Mouse (Mus musculus) cortical plate, adult 2 months (tissue): Measurements from ENCODE around the gene Nat8l.

Experiments
- CTCF ChIP-seq: fragments of 200-500 bp; IDR thresholded peaks from 2 replicates; pipeline ENCODE4 v1.5.1; 2011; ENCODE audit warnings: mild to moderate bottlenecking, control low read depth, low read length; ENCODE audit not compliant: insufficient read depth; ENCODE audit errors: extremely low read depth
- POLR2A ChIP-seq: fragments of 200-500 bp; IDR thresholded peaks from 2 replicates; pipeline ENCODE4 v1.6.1; 2011; ENCODE audit warnings: mild to moderate bottlenecking, low read length, control low read depth; ENCODE audit not compliant: insufficient read depth; ENCODE audit errors: extremely low read depth

GRCm38 (mm10) chr5:33996694-33997045 lies 886 bp downstream of the Nat8l start:
- TF ChIP-seq POLR2A = no peak
- no peak for TF ChIP-seq CTCF
